Mouse (Mus musculus): ENCODE results near the gene Dhx58. TPM values are rescaled to one million over a fixed set of nuclear protein-coding genes. Genes with fewer than 3 reads are reported as not detected.

Dhx58 gene
- polyA plus RNA-seq, 1 experiment from 2014 or later = 2.6 TPM

GRCm38 (mm10) chr11:100700710-100701109, 3.4 kb downstream of the Dhx58 start:
- no peak overlapping the region; the same call in 1 of the 2 replicates for H3K9ac ChIP-seq (ENCODE audit: low read length)
- no peaks in the 10 kb centered on the region for H3K9me3 ChIP-seq (replicated peaks; ENCODE audit: control insufficient read depth, low read length)
- H3K4me3 ChIP-seq (ENCODE audit: low read length) = no peak overlapping the region
- H3K4me2 ChIP-seq (ENCODE audit: low read depth, low read length) = peak overlapping the region; percentile 33; the same call in 1 of the 2 replicates
- no peak for ATAC-seq (replicated peaks; ENCODE audit: extremely low read depth, insufficient read depth, low FRiP score)
- no peak overlapping the region for H3K27ac ChIP-seq (ENCODE audit: low read length)
- H3K27me3 ChIP-seq (ENCODE audit: control insufficient read depth, insufficient read depth, low read length) = no peaks in the 10 kb centered on the region
- H3K36me3 ChIP-seq (ENCODE audit: control insufficient read depth, insufficient read depth) = peaks cover 11% of the 10 kb centered on the region
- WGBS = 72% methylated on average over 3 of the region's 3 CpGs
- peaks cover 11% of the 10 kb centered on the region for H3K4me1 ChIP-seq (ENCODE audit: control insufficient read depth, insufficient read depth, low read length)

GRCm38 (mm10) chr11:100697921-100698320, 6.2 kb downstream of the Dhx58 start:
- no peak for ATAC-seq (replicated peaks; ENCODE audit: extremely low read depth, insufficient read depth, low FRiP score)
- Histone ChIP-seq H3K9ac (ENCODE audit: low read length) (no peak overlapping the region), H3K27ac (ENCODE audit: low read length) (no peak overlapping the region), H3K36me3 (ENCODE audit: control insufficient read depth, insufficient read depth) (no peaks in the 10 kb centered on the region), H3K27me3 (ENCODE audit: control insufficient read depth, insufficient read depth, low read length) (peaks cover 7% of the 10 kb centered on the region; the same call in 1 of the 2 replicates), H3K9me3 (replicated peaks; ENCODE audit: control insufficient read depth, low read length) (no peaks in the 10 kb centered on the region), H3K4me3 (ENCODE audit: low read length) (no peak overlapping the region), H3K4me1 (ENCODE audit: control insufficient read depth, insufficient read depth, low read length) (peaks cover 6% of the 10 kb centered on the region), H3K4me2 (ENCODE audit: low read depth, low read length) (no peak overlapping the region)
- WGBS = 61% methylated on average over 7 of the region's 7 CpGs

- 0 out of 2 replicates have a peak, but pooled peaks have one; percentile 41 for ATAC-seq (replicated peaks; ENCODE audit: extremely low read depth, insufficient read depth, low FRiP score)
Measured at GRCm38 (mm10) chr11:100694926-100695325, 9.1 kb downstream of the Dhx58 start.

GRCm38 (mm10) chr11:100693154-100693553, 10.9 kb downstream of the Dhx58 start:
- H3K9ac ChIP-seq (ENCODE audit: low read length) = no peak overlapping the region
- 23% methylated on average over 5 of the region's 5 CpGs for WGBS
- no peak overlapping the region for H3K4me3 ChIP-seq (ENCODE audit: low read length)
- H3K27ac ChIP-seq (ENCODE audit: low read length) = no peak overlapping the region
- peaks cover 19% of the 10 kb centered on the region for H3K27me3 ChIP-seq (ENCODE audit: control insufficient read depth, insufficient read depth, low read length)
- peaks cover 12% of the 10 kb centered on the region for H3K4me1 ChIP-seq (ENCODE audit: control insufficient read depth, insufficient read depth, low read length)
- H3K36me3 ChIP-seq (ENCODE audit: control insufficient read depth, insufficient read depth) = no peaks in the 10 kb centered on the region
- no peak for ATAC-seq (replicated peaks; ENCODE audit: extremely low read depth, insufficient read depth, low FRiP score)
- H3K4me2 ChIP-seq (ENCODE audit: low read depth, low read length) = no peak overlapping the region
- H3K9me3 ChIP-seq (replicated peaks; ENCODE audit: control insufficient read depth, low read length) = no peaks in the 10 kb centered on the region

More at GRCm38 (mm10) chr11:100694926-100695325, 9.1 kb downstream of the Dhx58 start:
- Histone ChIP-seq H3K9me3 (replicated peaks; ENCODE audit: control insufficient read depth, low read length) (no peaks in the 10 kb centered on the region), H3K36me3 (ENCODE audit: control insufficient read depth, insufficient read depth) (no peaks in the 10 kb centered on the region), H3K9ac (ENCODE audit: low read length) (no peak overlapping the region), H3K4me2 (ENCODE audit: low read depth, low read length) (no peak overlapping the region), H3K4me3 (ENCODE audit: low read length) (no peak overlapping the region), H3K27me3 (ENCODE audit: control insufficient read depth, insufficient read depth, low read length) (peaks cover 19% of the 10 kb centered on the region), H3K27ac (ENCODE audit: low read length) (no peak overlapping the region), H3K4me1 (ENCODE audit: control insufficient read depth, insufficient read depth, low read length) (peaks cover 12% of the 10 kb centered on the region)
- 39% methylated on average over 5 of the region's 5 CpGs for WGBS

GRCm38 (mm10) chr11:100692164-100692616, 11.9 kb downstream of the Dhx58 start, which contains the start of gene Zfp385c:
Zfp385c (minus strand) TSS chr11:100692455.
- Histone ChIP-seq H3K9ac (ENCODE audit: low read length) (peak within 1 kb of the TSS; percentile 49), H3K27ac (ENCODE audit: low read length) (no peak within 1 kb of the TSS), H3K27me3 (ENCODE audit: control insufficient read depth, insufficient read depth, low read length) (peaks cover 19% of the 10 kb centered on the region), H3K4me2 (ENCODE audit: low read depth, low read length) (peak within 1 kb of the TSS; percentile 82), H3K9me3 (replicated peaks; ENCODE audit: control insufficient read depth, low read length) (no peaks in the 10 kb centered on the region), H3K4me1 (ENCODE audit: control insufficient read depth, insufficient read depth, low read length) (peaks cover 12% of the 10 kb centered on the region), H3K4me3 (ENCODE audit: low read length) (peak within 1 kb of the TSS; percentile 50), H3K36me3 (ENCODE audit: control insufficient read depth, insufficient read depth) (no peaks in the 10 kb centered on the region)
- ATAC-seq (replicated peaks; ENCODE audit: extremely low read depth, insufficient read depth, low FRiP score) = peak; percentile 41; the same call in 1 of the 2 replicates
- WGBS = 2% methylated on average over 23 of the region's 23 CpGs

DNA sequence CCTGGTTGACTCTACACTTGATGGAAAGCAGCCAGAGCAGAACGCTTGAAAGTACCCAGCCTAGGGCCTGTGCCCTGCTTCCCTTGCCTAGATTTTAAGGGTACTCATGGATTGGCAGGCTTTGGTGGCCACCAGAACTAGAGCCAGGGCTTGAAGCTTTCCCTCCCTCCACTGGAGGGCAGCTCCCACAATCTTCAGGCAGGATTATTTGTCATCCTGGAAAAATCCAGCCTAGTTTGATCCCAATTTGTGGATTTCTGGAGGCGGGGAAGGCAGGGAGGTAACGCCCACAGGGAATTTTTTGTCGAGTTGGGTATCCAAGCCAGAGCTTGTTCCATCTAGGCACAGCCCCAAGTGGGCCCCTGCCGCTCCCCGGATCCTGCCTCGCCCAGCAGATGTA, 13.7 kb downstream of the Dhx58 start:
- Histone ChIP-seq H3K4me3 (ENCODE audit: low read length) (no peak overlapping the region), H3K9ac (ENCODE audit: low read length) (no peak overlapping the region), H3K27me3 (ENCODE audit: control insufficient read depth, insufficient read depth, low read length) (peaks cover 19% of the 10 kb centered on the region), H3K4me2 (ENCODE audit: low read depth, low read length) (no peak overlapping the region), H3K36me3 (ENCODE audit: control insufficient read depth, insufficient read depth) (no peaks in the 10 kb centered on the region), H3K4me1 (ENCODE audit: control insufficient read depth, insufficient read depth, low read length) (peaks cover 12% of the 10 kb centered on the region), H3K9me3 (replicated peaks; ENCODE audit: control insufficient read depth, low read length) (no peaks in the 10 kb centered on the region), H3K27ac (ENCODE audit: low read length) (no peak overlapping the region)
- no peak for ATAC-seq (replicated peaks; ENCODE audit: extremely low read depth, insufficient read depth, low FRiP score)
- 64% methylated on average over 7 of the region's 7 CpGs for WGBS

GRCm38 (mm10) chr11:100688443-100688842, 15.6 kb downstream of the Dhx58 start:
- 59% methylated on average over 4 of the region's 4 CpGs for WGBS

GRCm38 (mm10) chr11:100687265-100687664, 16.8 kb downstream of the Dhx58 start:
- WGBS = 71% methylated on average over 7 of the region's 7 CpGs
- Histone ChIP-seq H3K4me1 (ENCODE audit: control insufficient read depth, insufficient read depth, low read length) (peaks cover 10% of the 10 kb centered on the region), H3K27ac (ENCODE audit: low read length) (no peak overlapping the region), H3K9ac (ENCODE audit: low read length) (no peak overlapping the region), H3K4me3 (ENCODE audit: low read length) (no peak overlapping the region), H3K36me3 (ENCODE audit: control insufficient read depth, insufficient read depth) (no peaks in the 10 kb centered on the region), H3K9me3 (replicated peaks; ENCODE audit: control insufficient read depth, low read length) (no peaks in the 10 kb centered on the region), H3K27me3 (ENCODE audit: control insufficient read depth, insufficient read depth, low read length) (peaks cover 9% of the 10 kb centered on the region), H3K4me2 (ENCODE audit: low read depth, low read length) (no peak overlapping the region)
- no peak for ATAC-seq (replicated peaks; ENCODE audit: extremely low read depth, insufficient read depth, low FRiP score)

More at GRCm38 (mm10) chr11:100688443-100688842, 15.6 kb downstream of the Dhx58 start:
- Histone ChIP-seq H3K4me3 (ENCODE audit: low read length) (no peak overlapping the region), H3K27me3 (ENCODE audit: control insufficient read depth, insufficient read depth, low read length) (peaks cover 16% of the 10 kb centered on the region), H3K4me2 (ENCODE audit: low read depth, low read length) (no peak overlapping the region), H3K4me1 (ENCODE audit: control insufficient read depth, insufficient read depth, low read length) (peaks cover 12% of the 10 kb centered on the region), H3K9ac (ENCODE audit: low read length) (no peak overlapping the region), H3K27ac (ENCODE audit: low read length) (no peak overlapping the region), H3K9me3 (replicated peaks; ENCODE audit: control insufficient read depth, low read length) (no peaks in the 10 kb centered on the region), H3K36me3 (ENCODE audit: control insufficient read depth, insufficient read depth) (no peaks in the 10 kb centered on the region)
- ATAC-seq (replicated peaks; ENCODE audit: extremely low read depth, insufficient read depth, low FRiP score) = no peak

GRCm38 (mm10) chr11:100685371-100685770, 18.7 kb downstream of the Dhx58 start:
- Histone ChIP-seq H3K4me2 (ENCODE audit: low read depth, low read length) (no peak overlapping the region), H3K36me3 (ENCODE audit: control insufficient read depth, insufficient read depth) (no peaks in the 10 kb centered on the region), H3K27ac (ENCODE audit: low read length) (no peak overlapping the region), H3K9ac (ENCODE audit: low read length) (no peak overlapping the region), H3K9me3 (replicated peaks; ENCODE audit: control insufficient read depth, low read length) (no peaks in the 10 kb centered on the region), H3K4me3 (ENCODE audit: low read length) (no peak overlapping the region), H3K27me3 (ENCODE audit: control insufficient read depth, insufficient read depth, low read length) (no peaks in the 10 kb centered on the region), H3K4me1 (ENCODE audit: control insufficient read depth, insufficient read depth, low read length) (peaks cover 4% of the 10 kb centered on the region; the same call in 1 of the 2 replicates)
- ATAC-seq (replicated peaks; ENCODE audit: extremely low read depth, insufficient read depth, low FRiP score) = no peak
- WGBS = 76% methylated on average over 3 of the region's 3 CpGs
